Mouse (Mus musculus) left cerebral cortex, adult 2 months (tissue): ENCODE results near the gene Hck. TPM values are rescaled to one million over a fixed set of nuclear protein-coding genes. Genes with fewer than 3 reads are reported as not detected.
A peak's percentile ranks its signal among the peaks of the same experiment; 100 is the strongest.

ENCODE experiments used
- DNase-seq, 2 experiments: peaks; one replicate each; pipeline ENCODE4 v3.0.0; 2021 to 2022; ENCODE audit warnings: low spot score in 2 of 2, mixed read lengths in 1 of 2; ENCODE audit errors: extremely low spot score in 1 of 2
- H3K27ac ChIP-seq: fragments of 200-600 bp; 2 replicates; pipeline ENCODE4 v1.8.1; 2022
- H3K4me3 ChIP-seq: fragments of 200-600 bp; 2 replicates; pipeline ENCODE4 v1.8.1; 2022
- CTCF ChIP-seq: fragments of 200-600 bp; IDR thresholded peaks from 2 replicates; pipeline ENCODE4 v1.8.1; 2022; ENCODE audit warnings: antibody characterized with exemption, mild to moderate bottlenecking, moderate library complexity
- intact Hi-C: fragments of 180-260 bp; cut with DNase I; formaldehyde crosslinking; loops from one replicate; pipeline ENCODE4 v1.15.1; 2025
- total RNA-seq, 2 experiments: library from RNA; stranded (reverse); gene quantifications; 2 replicates each; pipeline ENCODE4 v1.2.3; 2021

Hck gene
- total RNA-seq, 2 experiments from 2014 or later: 2.0 to 2.1 TPM

DNA sequence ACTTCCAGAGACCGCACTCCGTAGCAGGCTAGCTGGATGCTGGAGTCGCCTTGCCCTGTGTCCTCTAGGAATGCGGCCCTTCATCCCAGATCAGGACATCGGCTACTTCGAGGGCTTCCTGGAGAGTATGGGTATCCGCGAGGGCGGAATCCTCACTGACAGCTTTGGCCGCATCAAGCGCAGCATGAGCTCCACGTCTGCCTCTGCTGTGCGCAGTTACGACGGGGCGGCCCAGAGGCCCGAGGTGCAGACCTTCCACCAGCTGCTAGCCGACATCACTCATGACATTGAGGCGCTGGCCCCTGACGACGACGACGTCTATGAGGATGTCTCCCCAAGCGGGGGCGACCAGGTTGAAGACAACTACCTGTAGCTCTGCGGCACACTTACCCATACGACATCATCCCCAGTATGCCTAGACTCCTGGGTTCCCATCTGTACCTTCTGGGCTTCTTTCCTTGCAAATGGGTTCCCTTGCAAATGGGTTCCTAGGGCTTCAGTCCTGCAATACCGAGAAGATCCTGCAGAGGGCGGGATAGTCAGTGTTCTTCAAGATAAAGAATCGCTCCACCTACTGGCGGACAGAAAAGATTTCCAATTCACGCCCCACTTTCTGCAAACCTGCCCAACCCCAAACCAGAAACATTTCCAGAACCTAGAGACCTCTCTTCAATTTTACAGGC is 27.3 kb upstream of the Hck start:
- DNase-seq: peak; percentile 68 to 80
- peak; percentile 90 for TF ChIP-seq CTCF
- intact Hi-C loops: loop anchor here (2.0 kb wide), 2 partner anchors 62 to 166 kb away; no protein-coding TSS in a partner anchor
- no peak overlapping the region for H3K27ac ChIP-seq
- H3K4me3 ChIP-seq: no peak overlapping the region

DNA sequence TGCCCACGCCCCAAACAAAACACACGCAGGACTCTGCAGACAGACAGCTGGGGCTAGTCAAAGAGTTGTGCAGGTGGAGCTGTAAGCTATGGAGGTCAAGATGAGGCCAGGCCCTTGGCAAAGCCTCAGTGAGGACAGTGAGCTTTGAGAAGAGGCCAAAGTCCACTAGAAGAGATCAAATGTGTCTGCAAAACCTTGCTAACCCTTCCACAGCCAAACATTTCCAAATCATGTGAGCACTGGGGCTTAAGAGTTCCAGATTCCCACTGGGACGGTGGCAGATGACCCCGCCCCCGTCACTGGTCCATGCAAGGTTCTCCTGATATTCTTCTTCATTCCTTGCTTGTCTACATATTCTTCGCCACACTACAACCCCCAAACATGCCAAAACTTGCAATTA is 26.4 kb upstream of the Hck start:
- intact Hi-C loops: loop anchor here (2.0 kb wide), 2 partner anchors 61 to 167 kb away; no protein-coding TSS in a partner anchor
- H3K27ac ChIP-seq: no peak overlapping the region
- TF ChIP-seq CTCF: no peak
- H3K4me3 ChIP-seq: no peak overlapping the region
- no peak for DNase-seq

DNA sequence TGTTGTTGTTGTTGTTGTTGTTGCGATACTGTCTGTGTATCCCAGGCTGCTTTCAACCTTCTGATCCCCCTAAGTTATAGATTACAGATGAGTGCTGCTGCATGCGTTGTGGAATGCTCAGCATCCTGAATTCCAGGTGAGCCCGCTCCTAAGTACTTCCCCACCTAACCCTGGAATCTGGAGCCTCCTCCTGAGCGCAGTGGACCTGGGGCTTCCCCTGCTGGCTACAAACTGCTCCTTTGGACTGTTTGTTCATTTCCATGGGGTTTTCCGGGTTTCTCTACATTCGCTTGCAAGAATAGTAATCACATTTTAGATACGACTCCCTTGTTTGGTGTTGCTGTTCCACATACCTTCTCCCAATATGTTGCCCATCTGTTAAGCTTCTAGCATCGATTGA is 25.0 kb upstream of the Hck start:
- no peak for DNase-seq
- no peak for TF ChIP-seq CTCF
- intact Hi-C loops: no loop called here
- Histone ChIP-seq H3K27ac (no peak overlapping the region), H3K4me3 (no peak overlapping the region)

DNA sequence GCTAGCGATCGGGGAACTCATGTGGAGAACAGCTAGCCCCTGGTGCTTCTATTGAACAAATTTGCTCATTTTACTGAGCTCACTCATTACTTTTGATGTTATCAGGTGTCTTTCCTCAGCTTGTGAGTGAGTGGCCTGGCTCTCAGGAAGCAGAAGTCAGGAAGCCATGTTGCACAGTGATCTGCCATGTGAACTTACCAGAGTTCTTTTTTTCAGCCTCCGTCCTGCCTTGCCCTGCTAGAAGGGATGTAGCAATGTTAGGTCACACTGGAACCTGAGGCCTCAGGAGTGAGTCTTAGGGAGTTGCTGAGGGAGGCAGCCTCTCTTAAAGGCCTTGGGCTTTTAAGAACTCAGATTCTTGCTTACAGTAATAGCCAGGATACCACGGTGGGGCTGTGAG is 24.4 kb upstream of the Hck start:
- TF ChIP-seq CTCF: no peak
- Histone ChIP-seq H3K4me3 (no peak overlapping the region), H3K27ac (no peak overlapping the region)
- intact Hi-C loops: no loop called here
- no peak for DNase-seq

DNA sequence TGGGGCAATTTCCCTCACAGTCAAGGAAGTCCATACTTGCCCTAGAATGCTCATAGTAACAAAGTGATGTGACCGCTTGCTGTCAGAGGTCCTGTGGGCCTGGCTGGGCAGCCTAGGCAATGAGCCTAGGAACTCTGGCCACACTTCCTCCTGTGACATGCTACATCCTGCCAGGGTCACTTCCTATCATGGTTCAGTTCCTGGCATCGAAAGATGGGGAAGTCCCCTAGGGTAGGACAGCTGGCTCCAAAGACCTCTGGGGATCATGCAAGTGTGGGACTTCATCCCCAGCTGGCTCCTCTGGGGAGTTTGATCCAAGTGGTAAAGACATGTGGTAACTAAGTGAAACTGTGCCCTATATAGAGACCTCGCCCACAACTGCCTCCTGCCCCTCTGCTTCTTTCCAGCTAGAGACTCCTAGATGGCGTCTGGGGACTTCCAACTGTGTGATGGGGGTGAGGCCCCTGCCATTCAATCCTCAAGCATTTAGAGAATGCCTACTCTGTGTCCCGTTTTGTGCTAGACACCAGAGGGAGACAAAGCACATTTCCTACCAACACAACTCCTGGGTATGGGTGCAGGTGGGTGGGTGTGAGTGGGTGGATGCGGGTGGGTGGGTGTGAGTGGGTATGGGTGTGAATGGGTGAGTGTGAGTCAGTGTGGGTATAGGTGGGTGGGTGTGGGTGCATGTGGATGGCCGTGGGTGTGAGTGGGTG is 23.8 kb upstream of the Hck start:
- no peak for DNase-seq
- no peak for TF ChIP-seq CTCF
- intact Hi-C loops: no loop called here
- Histone ChIP-seq H3K27ac (no peak overlapping the region), H3K4me3 (no peak overlapping the region)

DNA sequence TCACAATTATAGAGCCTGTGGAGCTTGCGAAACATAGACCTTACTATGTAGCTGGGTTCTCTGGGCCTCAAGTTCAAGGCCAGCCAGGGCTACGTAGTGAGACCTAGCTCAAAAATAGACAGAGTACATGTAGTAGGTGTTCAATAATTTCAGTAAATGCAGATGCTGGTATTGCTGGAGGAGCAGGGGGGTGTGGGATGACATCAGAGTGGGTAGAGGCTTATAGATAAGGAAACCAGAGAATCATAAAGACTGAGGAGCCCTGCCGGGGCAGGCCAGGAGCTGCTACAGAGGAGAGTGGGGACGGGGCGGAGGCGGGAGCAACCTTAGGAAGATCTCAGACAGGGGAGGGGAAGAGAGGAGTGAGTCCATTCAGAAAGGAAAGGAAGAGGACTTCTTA is 22.7 kb upstream of the Hck start:
- TF ChIP-seq CTCF: no peak
- no peak overlapping the region for H3K27ac ChIP-seq
- H3K4me3 ChIP-seq: no peak overlapping the region
- DNase-seq: no peak
- intact Hi-C loops: loop anchor here (5.0 kb wide), 2 partner anchors 42 to 1098 kb away; no protein-coding TSS in a partner anchor

DNA sequence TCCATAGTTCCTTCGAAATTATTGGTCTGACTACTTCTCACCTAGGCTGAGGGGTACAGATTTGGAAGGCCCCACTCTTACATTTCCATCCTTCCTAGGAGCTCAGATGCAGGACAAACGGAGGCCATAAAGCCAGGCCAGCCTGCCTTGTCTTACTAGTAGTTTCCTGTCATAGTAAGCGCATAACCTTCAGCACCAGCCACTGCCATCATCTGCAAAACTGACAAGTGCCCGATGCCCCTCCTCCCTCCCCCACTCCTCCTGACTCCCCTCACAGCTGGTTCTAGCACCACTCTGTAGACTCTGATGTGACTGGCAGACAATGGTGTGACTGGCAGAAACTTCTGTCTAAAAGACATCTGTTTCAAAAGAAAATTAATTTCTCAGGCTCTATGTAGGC is 22.1 kb upstream of the Hck start:
- H3K27ac ChIP-seq: no peak overlapping the region
- H3K4me3 ChIP-seq: no peak overlapping the region
- intact Hi-C loops: loop anchor here (5.0 kb wide), 2 partner anchors 41 to 1099 kb away; no protein-coding TSS in a partner anchor
- no peak for TF ChIP-seq CTCF
- DNase-seq: no peak

DNA sequence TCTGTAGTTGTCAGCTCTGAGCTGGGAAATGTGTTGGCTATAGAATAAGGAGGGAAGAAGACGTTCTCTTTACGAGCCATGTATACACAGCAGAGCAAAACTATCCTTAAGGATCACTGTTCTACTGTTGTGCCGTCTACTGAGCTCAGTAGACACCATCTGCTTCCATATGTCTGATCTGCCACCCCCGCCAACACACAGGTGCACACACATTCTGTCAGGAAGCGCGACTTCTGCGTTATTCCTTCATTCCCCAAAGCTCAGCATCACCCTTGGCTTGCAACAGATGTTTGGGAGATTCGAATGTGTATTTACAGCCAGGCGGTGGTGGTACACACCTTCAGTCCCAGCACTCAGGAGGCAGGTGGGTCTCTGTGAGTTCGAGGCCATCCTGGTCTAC is 21.2 kb upstream of the Hck start:
- intact Hi-C loops: loop anchor here (5.0 kb wide), 2 partner anchors 40 to 1100 kb away; no protein-coding TSS in a partner anchor
- Histone ChIP-seq H3K4me3 (no peak overlapping the region), H3K27ac (no peak overlapping the region)
- DNase-seq: no peak
- no peak for TF ChIP-seq CTCF

DNA sequence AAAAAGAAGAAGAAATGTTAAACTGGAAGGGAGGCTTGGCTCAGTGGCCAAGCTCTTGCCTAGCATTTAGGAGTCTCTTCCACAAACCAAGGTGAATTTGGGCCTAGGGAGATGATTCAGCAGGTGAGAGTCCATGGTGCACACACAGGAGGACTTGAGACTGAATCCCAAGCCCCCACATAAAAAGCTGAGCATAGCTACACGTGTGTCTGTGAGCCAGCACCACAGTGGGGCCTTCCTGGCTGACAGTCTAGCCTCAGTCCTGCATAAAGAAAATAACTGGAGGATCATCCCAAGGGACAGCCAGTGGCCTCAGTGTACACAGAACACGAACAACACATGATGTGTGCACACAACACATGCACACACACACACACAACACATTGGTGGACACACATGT is 19.0 kb upstream of the Hck start:
- intact Hi-C loops: loop anchor here (5.0 kb wide), 2 partner anchors 38 to 1102 kb away; no protein-coding TSS in a partner anchor
- Histone ChIP-seq H3K27ac (no peak overlapping the region), H3K4me3 (no peak overlapping the region)
- DNase-seq: no peak
- no peak for TF ChIP-seq CTCF

DNA sequence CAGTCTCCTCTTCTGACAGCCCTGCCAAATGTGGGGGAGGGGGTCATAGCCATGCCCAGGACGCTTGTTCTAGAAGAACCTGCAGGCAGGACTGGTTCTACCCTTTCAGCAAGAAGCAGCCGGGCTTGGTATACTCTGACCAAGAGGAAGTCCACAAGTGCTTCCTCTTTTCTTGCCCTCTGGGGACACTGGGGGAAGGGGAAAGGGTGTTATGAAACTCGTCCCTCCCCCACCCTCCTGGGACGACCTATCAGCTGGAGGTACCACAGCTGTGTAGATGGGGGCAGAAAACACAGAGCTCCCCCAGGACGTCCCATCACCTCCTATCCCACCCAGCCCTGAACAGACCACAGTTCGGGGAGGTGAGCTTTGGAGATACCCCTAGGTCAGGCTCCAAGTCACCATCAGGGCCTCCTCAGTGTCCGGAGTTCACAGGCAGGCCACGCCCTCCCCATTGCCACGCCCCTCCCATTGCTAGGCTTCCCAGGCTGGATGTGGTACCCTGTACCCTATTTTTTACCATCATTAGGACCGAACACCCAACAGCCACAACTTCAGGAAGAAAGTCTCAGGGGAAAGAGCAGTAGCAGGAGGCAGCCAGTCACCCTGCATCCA is 17.6 kb upstream of the Hck start:
- no peak overlapping the region for H3K27ac ChIP-seq
- DNase-seq: no peak
- no peak for TF ChIP-seq CTCF
- H3K4me3 ChIP-seq: no peak overlapping the region
- intact Hi-C loops: no loop called here

DNA sequence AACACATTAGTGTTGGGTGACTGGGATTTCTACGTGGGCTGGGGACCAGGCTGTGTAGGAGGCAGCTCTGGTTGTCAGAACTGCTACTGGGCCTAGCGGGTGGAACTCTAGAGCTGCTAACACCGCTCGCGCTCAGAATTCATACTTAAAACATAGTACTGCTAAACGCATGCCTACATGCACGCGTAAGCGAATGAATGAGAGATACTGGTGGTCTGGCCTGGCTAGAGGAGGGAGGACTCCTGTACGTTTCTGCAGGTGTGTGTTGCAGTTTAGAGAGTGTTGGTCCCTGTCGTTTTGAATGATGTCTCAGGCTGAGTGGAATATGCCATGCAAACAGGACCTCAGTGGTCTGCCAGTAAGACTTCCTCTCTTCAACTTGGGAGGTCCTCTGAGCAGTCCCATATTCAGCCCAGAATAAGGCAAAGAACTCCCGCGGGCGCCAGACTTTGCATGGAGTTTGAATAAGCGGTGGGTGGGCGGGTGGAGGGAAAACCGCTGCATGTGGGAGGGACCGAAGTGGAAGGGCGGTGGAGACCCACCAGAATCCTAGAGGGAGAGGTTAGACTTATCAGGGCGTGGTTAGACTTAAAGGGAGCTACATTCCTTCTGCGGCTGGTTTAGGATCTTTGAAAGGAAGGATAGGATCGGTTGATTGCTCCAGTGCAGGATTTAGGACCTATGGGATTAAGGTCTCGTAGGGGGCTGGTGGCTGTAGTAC is 1.1 kb upstream of the Hck start:
- no peak for DNase-seq
- intact Hi-C loops: no loop called here
- H3K4me3 ChIP-seq: no peak overlapping the region
- no peak for TF ChIP-seq CTCF
- H3K27ac ChIP-seq: no peak overlapping the region

DNA sequence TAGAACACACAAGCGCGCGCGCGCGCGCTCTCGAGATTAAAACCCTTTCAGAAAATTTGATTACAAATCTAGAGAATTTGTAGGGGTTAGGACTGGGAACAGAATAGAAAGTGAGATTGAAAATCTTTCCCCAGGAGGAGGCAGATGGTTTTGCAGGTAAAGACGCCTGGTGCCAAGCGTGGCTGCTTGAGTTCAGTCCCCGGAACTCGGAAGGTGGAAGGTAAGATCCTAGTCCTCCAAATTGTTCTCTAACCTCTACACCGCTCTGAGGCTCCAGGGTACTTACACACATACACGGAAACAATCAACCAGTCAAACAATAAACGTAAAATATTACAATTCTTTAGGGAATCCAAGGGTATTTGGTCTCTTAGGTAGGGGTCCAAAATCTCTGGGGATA is 466 bp upstream of the Hck start:
- Histone ChIP-seq H3K27ac (no peak overlapping the region), H3K4me3 (no peak overlapping the region)
- DNase-seq: no peak
- TF ChIP-seq CTCF: no peak
- intact Hi-C loops: no loop called here
